Mouse (Mus musculus): ENCODE results near the gene Atp2b2. TPM values are rescaled to one million over a fixed set of nuclear protein-coding genes. Genes with fewer than 3 reads are reported as not detected.

Atp2b2 gene
- polyA plus RNA-seq, 2 experiments, result 0.55 to 0.91 TPM

DNA sequence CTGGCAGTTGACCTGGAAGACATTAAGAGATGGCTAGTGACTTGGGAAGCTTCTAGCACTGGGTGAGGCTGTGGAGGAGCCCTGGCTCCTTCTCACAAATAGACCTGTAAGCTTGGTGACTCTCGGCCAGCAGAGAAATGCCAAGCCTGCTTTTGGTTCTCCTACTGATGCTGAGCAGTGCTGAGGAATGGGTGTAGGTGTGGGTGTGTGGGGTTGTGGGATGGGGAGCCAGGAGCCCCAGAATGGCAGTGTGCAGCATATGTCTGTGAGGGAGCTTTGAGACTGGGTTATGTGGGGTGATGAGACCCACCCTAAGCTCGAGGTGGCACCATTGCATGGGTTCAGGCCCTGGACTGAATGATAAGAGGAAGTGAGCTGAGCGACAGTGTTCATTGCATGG, 129.7 kb downstream of the Atp2b2 start:
- H3K9me3 ChIP-seq (ENCODE audit: control insufficient read depth, low read length), result no peaks in the 10 kb centered on the region
- no peak overlapping the region for H3K4me3 ChIP-seq (ENCODE audit: insufficient read depth in 1 of 2, low read depth in 2 of 2, low read length in 2 of 2)
- no peak for DNase-seq (ENCODE audit: low read depth in 3 of 3, low spot score in 3 of 3)
- no peak overlapping the region for H3K27ac ChIP-seq
- TF ChIP-seq EP300 (IDR thresholded peaks at IDR 0.05; ENCODE audit: low read depth), result no peak
- no peak for TF ChIP-seq CTCF (IDR thresholded peaks at IDR 0.05; ENCODE audit: low read depth)
- H3K27me3 ChIP-seq (ENCODE audit: control insufficient read depth, insufficient read depth, low read length), result no peaks in the 10 kb centered on the region
- no peak for ATAC-seq (ENCODE audit: insufficient read depth)
- no peaks in the 10 kb centered on the region for H3K4me1 ChIP-seq (replicated peaks; ENCODE audit: control insufficient read depth in 2 of 2, insufficient read depth in 2 of 2, low read length in 1 of 2)
- H3K9ac ChIP-seq (replicated peaks), result no peak overlapping the region
- H3K4me2 ChIP-seq (ENCODE audit: low read depth), result no peak overlapping the region
- 40% methylated on average over 3 of the region's 3 CpGs for WGBS (ENCODE audit: insufficient replicate concordance)
- H3K36me3 ChIP-seq (replicated peaks; ENCODE audit: control insufficient read depth, insufficient read depth, low read depth), result no peaks in the 10 kb centered on the region

DNA sequence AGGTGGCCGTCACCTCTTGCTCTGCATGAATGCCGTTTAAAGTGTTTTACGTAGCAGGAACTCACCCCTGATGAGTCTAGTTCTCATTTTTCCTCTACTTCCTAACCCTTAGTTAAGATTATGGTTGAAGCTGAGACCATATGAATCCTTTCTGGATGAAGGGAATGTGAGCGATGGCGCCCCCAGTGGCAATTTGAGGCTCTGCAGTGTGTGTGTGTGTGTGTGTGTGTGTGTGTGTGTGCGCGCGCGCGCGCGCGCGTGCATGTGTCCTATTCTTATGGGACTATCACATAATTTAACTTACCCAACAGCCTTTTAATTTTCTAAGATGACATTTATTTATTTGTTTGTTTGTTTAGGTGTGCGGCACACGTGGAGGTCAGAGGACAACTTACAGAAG, 131.3 kb downstream of the Atp2b2 start:
- no peak overlapping the region for H3K4me2 ChIP-seq (ENCODE audit: low read depth)
- ATAC-seq (ENCODE audit: insufficient read depth) (no peak), DNase-seq (ENCODE audit: low read depth in 3 of 3, low spot score in 3 of 3) (no peak)
- no peak overlapping the region for H3K4me3 ChIP-seq (ENCODE audit: insufficient read depth in 1 of 2, low read depth in 2 of 2, low read length in 2 of 2)
- no peak overlapping the region for H3K27ac ChIP-seq
- WGBS (ENCODE audit: insufficient replicate concordance), result 71% methylated on average over 16 of the region's 16 CpGs
- no peaks in the 10 kb centered on the region for H3K36me3 ChIP-seq (replicated peaks; ENCODE audit: control insufficient read depth, insufficient read depth, low read depth)
- no peak overlapping the region for H3K9ac ChIP-seq (replicated peaks)
- H3K4me1 ChIP-seq (replicated peaks; ENCODE audit: control insufficient read depth in 2 of 2, insufficient read depth in 2 of 2, low read length in 1 of 2), result no peaks in the 10 kb centered on the region
- no peaks in the 10 kb centered on the region for H3K27me3 ChIP-seq (ENCODE audit: control insufficient read depth, insufficient read depth, low read length)
- no peak for TF ChIP-seq EP300 (IDR thresholded peaks at IDR 0.05; ENCODE audit: low read depth)
- TF ChIP-seq CTCF (IDR thresholded peaks at IDR 0.05; ENCODE audit: low read depth), result peak; percentile 68
- no peaks in the 10 kb centered on the region for H3K9me3 ChIP-seq (ENCODE audit: control insufficient read depth, low read length)

DNA sequence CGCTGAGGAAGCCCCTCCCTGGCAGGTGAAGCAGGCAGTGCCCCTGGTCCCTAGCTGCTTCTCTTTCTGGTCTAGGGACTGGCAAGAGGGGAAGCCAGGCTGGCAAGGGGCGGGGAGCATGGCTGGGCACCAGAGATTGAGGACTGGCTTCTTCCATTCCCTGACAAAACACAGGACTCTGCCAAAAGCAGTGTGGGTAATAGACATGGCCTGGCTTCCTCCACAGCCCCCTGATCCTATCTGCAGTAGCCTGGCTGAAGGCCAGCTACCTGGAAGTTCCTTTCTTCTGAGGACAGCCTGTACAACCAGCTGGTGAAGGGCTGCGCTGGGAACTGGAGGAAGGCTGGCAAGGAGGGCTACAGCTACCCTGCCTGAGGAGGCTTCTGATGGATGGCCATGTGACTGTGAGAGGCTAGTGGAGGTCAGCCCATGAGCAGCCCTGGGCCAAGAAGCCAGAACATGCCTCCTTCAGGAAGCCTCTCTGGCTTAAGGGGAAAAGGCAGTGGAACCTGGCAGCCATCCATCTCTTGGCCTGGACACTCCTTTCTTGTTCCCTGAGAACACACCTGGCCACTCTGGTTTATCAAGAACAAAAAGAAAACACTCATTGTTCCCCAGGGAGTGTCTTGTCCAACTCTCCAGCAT, 131.9 kb downstream of the Atp2b2 start:
- 57% methylated on average over 3 of the region's 3 CpGs for WGBS (ENCODE audit: insufficient replicate concordance)
- no peaks in the 10 kb centered on the region for H3K4me1 ChIP-seq (replicated peaks; ENCODE audit: control insufficient read depth in 2 of 2, insufficient read depth in 2 of 2, low read length in 1 of 2)
- no peaks in the 10 kb centered on the region for H3K36me3 ChIP-seq (replicated peaks; ENCODE audit: control insufficient read depth, insufficient read depth, low read depth)
- H3K4me3 ChIP-seq (ENCODE audit: insufficient read depth in 1 of 2, low read depth in 2 of 2, low read length in 2 of 2), result no peak overlapping the region
- H3K9me3 ChIP-seq (ENCODE audit: control insufficient read depth, low read length), result no peaks in the 10 kb centered on the region
- no peak for TF ChIP-seq EP300 (IDR thresholded peaks at IDR 0.05; ENCODE audit: low read depth)
- no peak for TF ChIP-seq CTCF (IDR thresholded peaks at IDR 0.05; ENCODE audit: low read depth)
- no peak overlapping the region for H3K27ac ChIP-seq
- H3K4me2 ChIP-seq (ENCODE audit: low read depth), result no peak overlapping the region
- ATAC-seq (ENCODE audit: insufficient read depth), result no peak
- no peak overlapping the region for H3K9ac ChIP-seq (replicated peaks)
- no peaks in the 10 kb centered on the region for H3K27me3 ChIP-seq (ENCODE audit: control insufficient read depth, insufficient read depth, low read length)
- DNase-seq (ENCODE audit: low read depth in 3 of 3, low spot score in 3 of 3), result no peak

DNA sequence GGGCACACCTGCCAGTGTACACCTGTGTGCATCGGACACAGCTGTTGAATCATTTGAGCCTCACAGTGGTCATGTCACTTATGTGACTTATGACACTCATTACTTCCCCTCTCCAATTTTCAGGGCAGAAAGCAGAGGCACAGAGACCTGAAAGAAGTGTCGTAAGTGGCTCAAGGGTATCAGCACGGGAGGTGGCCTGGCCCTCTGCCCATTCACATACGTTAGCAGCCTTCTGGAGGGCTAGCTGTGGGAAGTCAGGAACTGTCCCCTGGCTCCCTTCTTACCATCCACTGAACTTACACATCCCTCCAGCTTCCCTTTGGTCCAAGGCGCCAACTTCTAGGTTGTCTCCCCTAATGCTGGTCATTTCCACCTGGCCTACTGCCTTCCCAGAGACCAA, 132.6 kb downstream of the Atp2b2 start:
- H3K27ac ChIP-seq, result no peak overlapping the region
- ATAC-seq (ENCODE audit: insufficient read depth), result no peak
- H3K4me2 ChIP-seq (ENCODE audit: low read depth), result no peak overlapping the region
- TF ChIP-seq EP300 (IDR thresholded peaks at IDR 0.05; ENCODE audit: low read depth) (no peak), CTCF (IDR thresholded peaks at IDR 0.05; ENCODE audit: low read depth) (no peak)
- H3K9me3 ChIP-seq (ENCODE audit: control insufficient read depth, low read length), result no peaks in the 10 kb centered on the region
- no peaks in the 10 kb centered on the region for H3K4me1 ChIP-seq (replicated peaks; ENCODE audit: control insufficient read depth in 2 of 2, insufficient read depth in 2 of 2, low read length in 1 of 2)
- no peak overlapping the region for H3K9ac ChIP-seq (replicated peaks)
- no peaks in the 10 kb centered on the region for H3K36me3 ChIP-seq (replicated peaks; ENCODE audit: control insufficient read depth, insufficient read depth, low read depth)
- no peak for DNase-seq (ENCODE audit: low read depth in 3 of 3, low spot score in 3 of 3)
- no peaks in the 10 kb centered on the region for H3K27me3 ChIP-seq (ENCODE audit: control insufficient read depth, insufficient read depth, low read length)
- WGBS (ENCODE audit: insufficient replicate concordance), result 50% methylated on average over 5 of the region's 5 CpGs
- H3K4me3 ChIP-seq (ENCODE audit: insufficient read depth in 1 of 2, low read depth in 2 of 2, low read length in 2 of 2), result no peak overlapping the region

DNA sequence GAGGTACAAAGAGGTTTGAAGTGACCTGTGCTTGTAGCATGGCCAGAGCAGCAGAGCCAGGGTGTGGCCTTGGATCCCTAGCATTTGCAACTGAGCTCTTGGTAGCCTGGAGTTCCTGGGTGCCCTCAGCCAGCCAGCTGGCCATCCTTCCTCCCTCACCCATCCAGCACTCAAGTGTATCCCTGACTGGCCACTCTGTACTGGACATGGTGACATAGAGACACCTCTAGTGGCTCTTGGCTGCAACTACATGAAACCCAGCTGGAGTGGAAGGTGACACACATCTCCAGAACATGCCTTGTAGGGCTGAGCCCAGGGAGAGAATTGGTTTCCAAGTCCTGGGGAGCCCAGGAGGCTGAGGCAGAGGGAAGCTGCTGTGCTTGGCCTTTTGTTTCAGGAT, 134.3 kb downstream of the Atp2b2 start:
- Histone ChIP-seq H3K27ac (no peak overlapping the region), H3K4me3 (ENCODE audit: insufficient read depth in 1 of 2, low read depth in 2 of 2, low read length in 2 of 2) (no peak overlapping the region)
- no peak for DNase-seq (ENCODE audit: low read depth in 3 of 3, low spot score in 3 of 3)

More for the DNA sequence above, 134.3 kb downstream of the Atp2b2 start:
- ATAC-seq (ENCODE audit: insufficient read depth), result no peak
- Histone ChIP-seq H3K27me3 (ENCODE audit: control insufficient read depth, insufficient read depth, low read length) (no peaks in the 10 kb centered on the region), H3K9me3 (ENCODE audit: control insufficient read depth, low read length) (no peaks in the 10 kb centered on the region), H3K9ac (replicated peaks) (no peak overlapping the region), H3K36me3 (replicated peaks; ENCODE audit: control insufficient read depth, insufficient read depth, low read depth) (no peaks in the 10 kb centered on the region), H3K4me2 (ENCODE audit: low read depth) (no peak overlapping the region), H3K4me1 (replicated peaks; ENCODE audit: control insufficient read depth in 2 of 2, insufficient read depth in 2 of 2, low read length in 1 of 2) (no peaks in the 10 kb centered on the region)
- TF ChIP-seq CTCF (IDR thresholded peaks at IDR 0.05; ENCODE audit: low read depth) (peak; percentile 52), EP300 (IDR thresholded peaks at IDR 0.05; ENCODE audit: low read depth) (no peak)

Measured in liver, embryonic 14.5 days (tissue).